Mouse (Mus musculus) embryonic facial prominence, embryonic 11.5 days (tissue): ENCODE measurements around the gene Clk1. TPM values are rescaled to one million over a fixed set of nuclear protein-coding genes. Genes with fewer than 3 reads are reported as not detected.
"Not testable (repeated sequence)": the region's sequence is repeated elsewhere in the genome, so short reads cannot be mapped to it uniquely, and the experiment has no call there.

Source experiments
- ATAC-seq: fragments of 200-750 bp; cut with Nextera tagmentation; replicated peaks from 2 replicates; pipeline ENCODE4 v1.8.0; 2017; ENCODE audit warnings: low read depth; ENCODE audit not compliant: insufficient number of reproducible peaks, low FRiP score, low TSS enrichment
- DNase-seq: peaks from one replicate; pipeline ENCODE4 v3.0.0-alpha.2; 2015; ENCODE audit warnings: low spot score
- H3K27ac ChIP-seq: fragments of 300-500 bp; sonication (generic); replicated peaks from 2 replicates; pipeline ENCODE4 v1.5.1; 2014; ENCODE audit warnings: mild to moderate bottlenecking, low read depth, low read length, control low read depth
- H3K27me3 ChIP-seq: fragments of 300-500 bp; sonication (generic); 2 replicates; pipeline ENCODE4 v1.6.1; 2014; ENCODE audit warnings: mild to moderate bottlenecking, low read length, moderate library complexity, mixed read lengths; ENCODE audit not compliant: control insufficient read depth, insufficient read depth
- H3K36me3 ChIP-seq: fragments of 300-500 bp; sonication (generic); replicated peaks from 2 replicates; pipeline ENCODE4 v1.6.1; 2014; ENCODE audit warnings: low read depth, mild to moderate bottlenecking, low read length, moderate library complexity, mixed read lengths; ENCODE audit not compliant: control insufficient read depth, insufficient read depth
- H3K4me1 ChIP-seq: fragments of 300-500 bp; sonication (generic); 2 replicates; pipeline ENCODE4 v1.6.1; 2014; ENCODE audit warnings: low read length, mixed read lengths; ENCODE audit not compliant: control insufficient read depth, insufficient read depth
- H3K4me2 ChIP-seq: fragments of 300-500 bp; sonication (generic); 2 replicates; pipeline ENCODE4 v1.6.1; 2014; ENCODE audit warnings: low read depth, mild to moderate bottlenecking, control low read depth, low read length, moderate library complexity
- H3K4me3 ChIP-seq: fragments of 300-500 bp; sonication (generic); 2 replicates; pipeline ENCODE4 v1.5.1; 2014; ENCODE audit warnings: low read depth, low read length, control low read depth
- H3K9ac ChIP-seq: fragments of 300-500 bp; sonication (generic); replicated peaks from 2 replicates; pipeline ENCODE4 v1.6.1; 2014; ENCODE audit warnings: mild to moderate bottlenecking, control low read depth, low read length
- H3K9me3 ChIP-seq: fragments of 300-500 bp; sonication (generic); replicated peaks from 2 replicates; pipeline ENCODE4 v1.6.1; 2016; ENCODE audit warnings: mild to moderate bottlenecking, low read length, inconsistent platforms, mixed read lengths; ENCODE audit not compliant: control insufficient read depth
- WGBS: fragments of 180-500 bp; shearing (Covaris S2); extraction: QIAGEN DNeasy Blood & Tissue Kit; methylation state at CpG from one replicate; pipeline ENCODE4 v1.1.7; 2014; 5-methylcytosine and 5-hydroxymethylcytosine counted together
- polyA plus RNA-seq: library from polyadenylated mRNA; unstranded; fragments of >200 nt; fragmentation: Nextera tagmentation; extraction: Ambion mirVana; gene quantifications from 2 replicates; pipeline ENCODE4 v1.2.1, GENCODE M21; 2014

The Clk1 gene
- polyA plus RNA-seq, 1 experiment from 2014 or later = 195 TPM

GRCm38 (mm10) chr1:58391421-58392267 is 32.2 kb downstream of the Clk1 start:
- Histone ChIP-seq H3K4me1 (no peaks in the 10 kb centered on the region), H3K27me3 (no peaks in the 10 kb centered on the region), H3K4me3 (peak overlapping the region; percentile 100), H3K27ac (no peak overlapping the region), H3K4me2 (peak overlapping the region; percentile 66), H3K36me3 (peaks cover 6% of the 10 kb centered on the region), H3K9ac (peak overlapping the region; percentile 99), H3K9me3 (no peaks in the 10 kb centered on the region)
- no peak for ATAC-seq
- no peak for DNase-seq
- 46% methylated on average over 19 of the region's 19 CpGs for WGBS

GRCm38 (mm10) chr1:58382586-58383281 is 41.1 kb downstream of the Clk1 start:
- no peak overlapping the region for H3K9ac ChIP-seq
- no peak overlapping the region for H3K4me2 ChIP-seq
- no peak for ATAC-seq
- no peaks in the 10 kb centered on the region for H3K9me3 ChIP-seq
- no peak for DNase-seq
- no peak overlapping the region for H3K4me3 ChIP-seq
- no peak overlapping the region for H3K27ac ChIP-seq
- H3K27me3 ChIP-seq = no peaks in the 10 kb centered on the region
- no peaks in the 10 kb centered on the region for H3K4me1 ChIP-seq
- H3K36me3 ChIP-seq = no peaks in the 10 kb centered on the region
- 76% methylated on average over 5 of the region's 5 CpGs for WGBS

DNA sequence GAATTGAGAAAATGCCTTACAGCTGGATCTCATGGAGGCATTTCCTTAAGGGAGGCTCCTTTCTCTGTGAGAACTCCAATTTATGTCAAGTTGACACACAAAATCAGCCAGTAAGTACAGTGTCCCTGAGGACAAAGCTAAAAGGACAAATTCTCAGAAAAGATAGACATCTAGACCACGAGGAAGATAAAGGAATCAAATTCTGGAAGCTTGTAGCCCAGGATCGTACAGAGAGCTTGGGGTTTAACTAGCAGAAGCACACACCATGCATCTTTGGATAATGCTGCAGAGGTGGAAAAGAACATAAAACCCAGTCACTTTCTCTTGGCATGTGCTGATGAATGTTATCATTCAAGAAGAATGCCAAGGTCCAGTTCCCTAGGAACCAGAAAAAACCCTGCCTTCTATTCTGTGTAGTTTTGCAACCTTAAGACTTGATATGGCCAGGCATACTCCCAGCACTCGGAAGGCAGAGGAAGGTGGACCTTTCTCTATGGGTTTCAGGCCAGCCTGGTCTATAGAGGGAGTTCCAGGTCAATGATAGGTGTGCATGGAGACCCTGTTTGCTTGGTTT is 48.2 kb downstream of the Clk1 start:
- Histone ChIP-seq H3K4me3 (no peak overlapping the region), H3K9me3 (no peaks in the 10 kb centered on the region), H3K27me3 (no peaks in the 10 kb centered on the region), H3K4me2 (no peak overlapping the region), H3K4me1 (no peaks in the 10 kb centered on the region), H3K9ac (no peak overlapping the region), H3K27ac (no peak overlapping the region), H3K36me3 (no peaks in the 10 kb centered on the region)
- DNase-seq (no peak), ATAC-seq (no peak)
- 69% methylated on average over 3 of the region's 3 CpGs for WGBS

GRCm38 (mm10) chr1:58374266-58374665 is 49.6 kb downstream of the Clk1 start:
- not testable (repeated sequence) for H3K9ac ChIP-seq, ATAC-seq, H3K4me2 ChIP-seq, H3K4me3 ChIP-seq, H3K9me3 ChIP-seq, H3K27me3 ChIP-seq, H3K4me1 ChIP-seq, H3K36me3 ChIP-seq, DNase-seq, H3K27ac ChIP-seq
- 82% methylated on average over 2 of the region's 2 CpGs for WGBS

DNA sequence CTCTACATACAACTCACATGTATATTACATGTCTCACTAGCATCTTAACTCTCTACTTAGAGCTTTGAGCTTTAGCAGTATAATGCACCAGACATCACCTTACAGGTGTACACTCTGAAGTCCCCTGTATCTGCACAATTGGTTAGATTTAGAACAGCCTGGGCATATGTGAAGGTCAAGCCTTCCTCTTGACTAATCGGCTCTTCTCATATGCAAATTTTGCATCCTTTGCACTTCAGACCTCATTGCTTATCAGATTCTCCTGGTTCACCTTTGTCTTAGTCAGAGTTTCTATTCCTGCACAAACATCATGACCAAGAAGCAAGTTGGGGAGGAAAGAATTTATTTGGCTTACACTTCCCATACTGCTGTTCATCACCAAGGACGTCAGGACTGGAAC is 54.1 kb downstream of the Clk1 start:
- Histone ChIP-seq H3K4me1 (no peaks in the 10 kb centered on the region), H3K27ac (no peak overlapping the region), H3K27me3 (no peaks in the 10 kb centered on the region), H3K36me3 (no peaks in the 10 kb centered on the region), H3K4me2 (no peak overlapping the region), H3K9me3 (no peaks in the 10 kb centered on the region), H3K9ac (no peak overlapping the region), H3K4me3 (no peak overlapping the region)
- 84% methylated on average over 2 of the region's 2 CpGs for WGBS
- DNase-seq (no peak), ATAC-seq (no peak)

DNA sequence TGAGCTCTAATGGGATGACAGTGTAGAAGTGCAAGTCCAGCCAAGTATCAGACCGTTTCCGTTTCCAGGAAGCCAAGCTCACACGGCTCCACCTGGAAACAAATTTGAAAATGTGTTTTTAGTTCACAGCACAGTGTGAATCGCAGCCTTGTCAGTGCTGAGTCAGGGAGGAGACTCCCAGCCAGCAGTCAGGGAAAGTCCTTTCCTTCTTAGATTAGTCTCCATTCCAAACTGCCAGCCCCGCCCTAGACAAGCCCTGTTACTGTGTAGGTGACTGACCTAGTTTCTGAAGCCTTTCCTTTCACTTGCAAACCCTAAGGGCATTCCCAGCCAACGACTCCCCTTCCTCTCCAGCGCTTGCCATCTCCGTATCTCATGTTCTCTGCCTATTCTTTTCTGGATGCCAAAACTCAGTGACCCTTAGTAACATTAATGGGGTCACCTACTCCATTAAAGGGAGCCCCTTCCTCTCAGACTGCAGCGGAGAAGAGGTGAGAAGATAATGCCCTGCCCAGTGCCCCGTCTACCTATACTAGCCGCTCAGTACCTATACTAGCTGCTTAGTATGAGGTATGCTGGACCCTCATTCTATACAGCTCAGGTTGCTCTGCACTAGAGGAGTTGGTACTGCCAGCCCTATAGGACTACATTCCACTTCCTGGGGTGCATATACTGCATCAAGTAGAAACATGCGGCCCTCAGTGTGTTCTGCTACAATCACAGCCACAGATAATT is 57.0 kb downstream of the Clk1 start:
- WGBS = 78% methylated on average over 12 of the region's 12 CpGs
- H3K36me3 ChIP-seq = no peaks in the 10 kb centered on the region
- DNase-seq = no peak
- no peak overlapping the region for H3K9ac ChIP-seq
- H3K4me2 ChIP-seq = no peak overlapping the region
- no peak for ATAC-seq
- H3K4me3 ChIP-seq = no peak overlapping the region
- no peak overlapping the region for H3K27ac ChIP-seq
- no peaks in the 10 kb centered on the region for H3K27me3 ChIP-seq
- no peaks in the 10 kb centered on the region for H3K4me1 ChIP-seq
- no peaks in the 10 kb centered on the region for H3K9me3 ChIP-seq

- no peaks in the 10 kb centered on the region for H3K9me3 ChIP-seq
- H3K27ac ChIP-seq = no peak overlapping the region
- H3K4me2 ChIP-seq = no peak overlapping the region
- ATAC-seq (no peak), DNase-seq (no peak)
- H3K36me3 ChIP-seq = no peaks in the 10 kb centered on the region
- H3K4me1 ChIP-seq = no peaks in the 10 kb centered on the region
- WGBS = 100% methylated on average over 3 of the region's 3 CpGs
- no peaks in the 10 kb centered on the region for H3K27me3 ChIP-seq
- no peak overlapping the region for H3K9ac ChIP-seq
- H3K4me3 ChIP-seq = no peak overlapping the region
These were observed 58.0 kb downstream of the Clk1 start for GRCm38 (mm10) chr1:58365829-58366228.
